Mouse (Mus musculus) heart, postnatal 4 days (tissue): Measurements from ENCODE around the gene Gale. TPM values are rescaled to one million over a fixed set of nuclear protein-coding genes. Genes with fewer than 3 reads are reported as not detected.
"Not testable (repeated sequence)": the region's sequence is repeated elsewhere in the genome, so short reads cannot be mapped to it uniquely, and the experiment has no call there.

Experiments used
- DNase-seq: peaks from one replicate; pipeline ENCODE4 v3.0.0; 2021
- total RNA-seq, 2 experiments: library from RNA; stranded (reverse); gene quantifications; 2 replicates each; pipeline ENCODE4 v1.2.3; 2021

The Gale gene
- total RNA-seq, 2 experiments from 2014 or later, result 7.6 to 9.8 TPM

DNA sequence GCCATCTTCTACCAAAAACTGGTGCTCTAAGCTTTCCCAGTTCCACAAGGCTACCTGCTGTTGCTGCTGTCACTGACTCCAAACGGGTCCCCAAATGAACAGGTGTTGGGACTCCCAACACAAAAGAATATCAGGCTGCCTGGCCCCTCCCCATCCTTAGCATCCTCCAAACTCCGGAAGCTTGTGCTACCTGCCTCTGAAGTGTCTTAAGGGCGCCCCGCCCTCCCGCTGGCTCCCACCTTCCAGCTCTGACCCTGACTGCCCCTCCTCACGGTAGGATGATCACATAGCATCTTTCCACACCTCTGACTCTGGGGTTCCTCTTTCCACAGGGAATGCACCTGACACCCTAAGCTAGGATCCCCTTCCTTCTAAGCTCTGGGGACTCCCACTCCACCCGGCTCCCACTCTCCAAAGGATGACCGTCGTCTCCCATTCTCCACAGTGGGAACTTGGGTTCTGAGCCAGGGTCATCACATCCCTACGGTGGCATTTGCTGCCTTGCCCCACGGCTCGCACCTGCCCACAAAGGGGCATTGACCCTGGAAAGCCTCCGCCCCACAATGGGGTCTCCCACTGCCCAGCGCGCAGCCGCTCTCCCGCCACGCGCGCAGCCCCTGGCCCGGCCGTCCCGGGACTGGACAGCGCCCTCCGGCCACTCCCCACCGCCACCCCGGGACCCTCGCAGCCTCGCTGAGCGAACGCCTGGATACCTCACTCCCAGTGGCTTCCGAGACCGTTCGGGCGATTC, 8.5 kb downstream of the Gale start:
- no peak for DNase-seq

GRCm38 (mm10) chr4:135972556-135972906, 9.0 kb downstream of the Gale start, which contains the start of gene Lypla2:
Lypla2 (minus strand) TSS chr4:135972626.
- peak; percentile 92 for DNase-seq

- DNase-seq, result no peak
Observed at GRCm38 (mm10) chr4:135972911-135973811, 9.6 kb downstream of the Gale start.

GRCm38 (mm10) chr4:135976146-135976545, 12.6 kb downstream of the Gale start:
- DNase-seq, result no peak

GRCm38 (mm10) chr4:135980223-135980622, 16.7 kb downstream of the Gale start:
- not testable (repeated sequence) for DNase-seq

- DNase-seq, result no peak
Observed at GRCm38 (mm10) chr4:135981524-135982063, 18.1 kb downstream of the Gale start.

- DNase-seq, result no peak
Observed at GRCm38 (mm10) chr4:135984556-135984955, 21.0 kb downstream of the Gale start.

DNA sequence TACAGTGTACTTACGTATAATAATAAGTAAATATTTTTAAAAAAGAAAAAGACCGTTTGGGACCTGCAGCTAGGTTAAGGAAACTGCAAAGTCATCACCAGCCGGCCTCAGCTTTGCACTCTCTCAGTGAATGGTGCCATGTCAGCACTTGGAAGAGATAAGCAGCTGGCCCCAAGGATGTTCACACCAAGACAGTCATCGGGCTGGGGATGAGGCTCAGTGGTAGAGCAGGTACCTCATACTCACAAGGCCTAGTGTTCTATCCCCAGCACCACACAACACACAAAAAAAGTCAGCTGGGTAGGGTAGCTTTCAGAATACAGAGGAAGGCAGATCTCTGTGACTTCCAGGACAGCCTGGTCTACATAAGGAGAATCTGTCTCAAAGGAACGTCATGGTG, 21.7 kb downstream of the Gale start:
- no peak for DNase-seq

GRCm38 (mm10) chr4:135985769-135986168, 22.2 kb downstream of the Gale start:
- DNase-seq, result no peak

DNA sequence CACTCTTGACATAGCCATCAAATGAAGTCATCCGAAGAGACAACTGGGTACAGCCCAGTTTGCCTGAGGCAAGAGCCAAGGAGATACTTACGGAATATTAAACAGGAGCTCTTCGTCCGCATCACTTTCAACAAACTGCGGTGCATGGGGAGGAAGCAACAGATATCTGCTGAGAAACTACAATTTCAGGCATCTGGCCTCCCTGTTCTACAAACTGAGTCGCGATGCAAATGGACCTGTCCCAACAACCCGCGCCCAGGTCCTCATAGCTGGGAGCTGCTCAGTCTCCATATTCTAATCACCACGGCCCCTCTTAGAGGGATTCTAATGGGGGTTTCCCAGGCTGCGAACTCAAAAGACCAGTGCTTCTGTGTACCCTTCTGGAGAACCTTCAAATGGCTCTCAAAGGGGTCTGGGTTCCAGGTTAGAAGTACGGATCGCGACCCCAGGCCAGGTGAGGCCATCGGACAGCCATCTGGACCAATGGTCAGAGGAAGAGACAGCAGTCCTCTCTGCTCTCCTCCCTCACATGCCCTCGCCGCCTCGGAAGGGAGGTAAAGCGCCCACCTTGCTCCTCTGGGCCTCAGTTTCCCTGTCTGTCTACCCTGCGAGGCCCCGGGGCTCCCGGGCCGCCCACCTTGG, 22.9 kb downstream of the Gale start:
- DNase-seq, result no peak

GRCm38 (mm10) chr4:135986943-135987710, 23.6 kb downstream of the Gale start, which contains the start of gene Pithd1:
Pithd1 (minus strand) TSS chr4:135987264.
- DNase-seq, result peak; percentile 95

GRCm38 (mm10) chr4:135987714-135988113, 24.2 kb downstream of the Gale start:
- no peak for DNase-seq

DNA sequence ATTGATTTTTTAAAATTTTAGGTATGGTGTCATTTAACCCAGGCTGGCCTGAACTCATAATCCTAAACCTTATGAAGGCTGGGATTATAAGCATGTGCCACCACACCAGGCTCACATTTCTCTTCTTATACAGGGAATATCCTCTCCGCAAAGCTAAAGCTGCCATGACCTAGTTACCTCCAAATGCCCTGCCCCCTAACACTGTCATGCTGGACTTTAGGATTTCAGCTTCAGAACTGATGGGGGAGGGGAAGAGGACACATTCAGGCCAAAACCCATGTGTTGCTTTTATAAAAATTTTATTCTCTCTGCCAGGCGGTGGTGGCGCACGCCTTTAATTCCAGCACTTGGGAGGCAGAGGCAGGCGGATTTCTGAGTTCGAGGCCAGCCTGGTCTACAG, 30.4 kb downstream of the Gale start:
- no peak for DNase-seq

GRCm38 (mm10) chr4:135995118-135995517, 31.6 kb downstream of the Gale start:
- DNase-seq, result no peak

GRCm38 (mm10) chr4:136004107-136004675, 40.7 kb downstream of the Gale start:
- no peak for DNase-seq

GRCm38 (mm10) chr4:136004921-136005320, 41.4 kb downstream of the Gale start:
- no peak for DNase-seq

- no peak for DNase-seq
Observed at GRCm38 (mm10) chr4:136006821-136007220, 43.3 kb downstream of the Gale start.

DNA sequence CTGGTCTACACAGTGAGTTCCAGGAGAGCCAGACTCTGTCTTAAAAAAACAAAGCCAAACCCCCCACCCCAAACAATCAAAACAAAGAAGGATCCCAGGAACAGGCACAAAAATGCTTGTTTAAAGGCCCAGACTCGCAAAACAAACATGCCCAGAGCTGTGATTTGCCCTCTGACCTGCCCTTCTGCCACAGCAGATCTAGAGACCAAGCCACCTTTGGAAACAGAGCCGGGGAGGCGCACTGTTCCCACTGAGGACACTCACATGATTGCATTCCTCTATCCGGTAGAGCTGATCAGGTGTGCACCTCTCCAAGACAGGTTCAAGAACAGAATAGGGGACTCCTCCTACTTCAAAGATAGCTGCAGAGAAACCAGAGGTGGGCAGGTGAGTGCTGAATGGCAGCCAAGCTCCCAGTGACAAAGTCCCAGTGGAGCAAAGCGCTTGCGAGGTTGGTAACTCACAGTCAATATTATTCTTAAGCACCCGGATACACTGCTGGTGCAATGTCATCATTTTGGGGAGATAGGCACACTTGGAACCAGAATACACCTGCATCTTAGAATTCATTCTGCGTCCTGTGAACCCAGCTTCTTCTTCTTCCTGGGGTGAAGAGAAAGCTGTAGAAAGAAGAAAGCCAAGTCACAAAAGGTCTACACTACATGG, 45.4 kb downstream of the Gale start:
- DNase-seq, result no peak

DNA sequence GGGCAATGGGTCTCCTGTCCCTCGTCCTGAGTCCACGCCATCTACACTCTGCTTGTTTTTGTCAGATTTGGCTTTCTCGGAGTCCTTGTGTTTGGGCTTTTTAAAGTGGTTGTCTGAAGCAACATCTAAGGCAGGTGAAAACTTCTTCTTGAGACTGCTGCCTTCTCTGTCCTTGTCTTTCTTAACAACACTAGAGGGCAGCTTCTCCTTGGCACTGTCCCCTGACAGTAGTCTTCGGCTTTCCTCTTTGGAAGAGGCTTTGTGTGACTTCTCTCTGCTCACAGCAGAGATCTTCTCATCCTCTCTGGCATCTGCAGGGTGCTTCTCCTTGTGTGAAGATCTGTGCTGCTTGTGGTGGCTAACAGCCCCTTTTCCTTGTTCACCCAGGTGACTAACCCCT, 47.1 kb downstream of the Gale start:
- DNase-seq, result no peak

- no peak for DNase-seq
Observed at GRCm38 (mm10) chr4:136016059-136016602, 52.6 kb downstream of the Gale start.
